Mouse (Mus musculus): ENCODE measurements around the gene Vti1b. TPM values are rescaled to one million over a fixed set of nuclear protein-coding genes. Genes with fewer than 3 reads are reported as not detected.
"Not testable (repeated sequence)": the region's sequence is repeated elsewhere in the genome, so short reads cannot be mapped to it uniquely, and the experiment has no call there.

Vti1b gene
- 90.6 and 98.2 TPM in 2 replicates for polyA plus RNA-seq (2016; fragmentation: Nextera tagmentation; extraction: Ambion mirVana)

- no peaks in the 10 kb centered on the region for H3K27me3 ChIP-seq
- peaks cover 24% of the 10 kb centered on the region for H3K36me3 ChIP-seq
- under 1% methylated on average over 73 of the region's 73 CpGs for WGBS
- H3K9me3 ChIP-seq, result no peaks in the 10 kb centered on the region
- H3K4me2 ChIP-seq (replicated peaks), result peak within 1 kb of the TSS; percentile 62
- ATAC-seq (ENCODE audit: insufficient number of reproducible peaks, insufficient read depth, low FRiP score, low TSS enrichment), result peak; percentile 97
- H3K9ac ChIP-seq, result peak within 1 kb of the TSS; percentile 81
- H3K4me3 ChIP-seq, result peak within 1 kb of the TSS; percentile 91
- H3K27ac ChIP-seq, result peak within 1 kb of the TSS; percentile 86
- H3K4me1 ChIP-seq, result peaks cover 5% of the 10 kb centered on the region
Observed at GRCm38 (mm10) chr12:79172019-79172941, at the start of gene Vti1b. TSS of gene Vti1b (minus strand) at chr12:79172667.

GRCm38 (mm10) chr12:79217511-79217910 lies 45.0 kb upstream of the Vti1b start:
- H3K27ac ChIP-seq, result no peak overlapping the region
- H3K4me2 ChIP-seq (replicated peaks), result no peak overlapping the region
- no peaks in the 10 kb centered on the region for H3K27me3 ChIP-seq
- WGBS, result 71% methylated on average over 5 of the region's 5 CpGs
- no peak overlapping the region for H3K4me3 ChIP-seq
- no peak for ATAC-seq (ENCODE audit: insufficient number of reproducible peaks, insufficient read depth, low FRiP score, low TSS enrichment)
- H3K36me3 ChIP-seq, result no peaks in the 10 kb centered on the region
- no peaks in the 10 kb centered on the region for H3K9me3 ChIP-seq
- no peaks in the 10 kb centered on the region for H3K4me1 ChIP-seq
- H3K9ac ChIP-seq, result no peak overlapping the region

DNA sequence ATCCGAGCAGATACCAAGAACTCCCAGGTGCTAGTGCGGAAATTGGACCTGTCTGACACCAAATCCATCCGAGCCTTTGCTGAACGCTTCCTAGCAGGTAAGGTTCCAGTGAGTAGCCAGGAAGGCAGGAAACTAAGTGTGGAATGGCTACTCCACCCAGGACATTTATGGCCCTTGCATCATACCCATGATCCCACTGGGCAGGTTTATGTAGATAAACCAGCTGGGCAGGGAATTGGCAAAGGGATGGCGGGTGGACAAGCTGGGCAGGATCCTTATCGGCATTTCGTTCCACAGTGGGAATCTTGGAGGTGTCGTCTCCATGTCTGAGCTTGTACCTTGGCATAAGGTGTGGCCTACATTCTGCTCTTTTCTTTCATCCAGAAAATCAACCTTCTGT lies 39.0 kb upstream of the Vti1b start:
- no peak overlapping the region for H3K4me3 ChIP-seq
- WGBS, result 77% methylated on average over 8 of the region's 8 CpGs
- H3K9me3 ChIP-seq, result no peaks in the 10 kb centered on the region
- no peaks in the 10 kb centered on the region for H3K36me3 ChIP-seq
- H3K4me1 ChIP-seq, result no peaks in the 10 kb centered on the region
- ATAC-seq (ENCODE audit: insufficient number of reproducible peaks, insufficient read depth, low FRiP score, low TSS enrichment), result no peak
- no peak overlapping the region for H3K9ac ChIP-seq
- no peak overlapping the region for H3K27ac ChIP-seq
- H3K4me2 ChIP-seq (replicated peaks), result no peak overlapping the region
- no peaks in the 10 kb centered on the region for H3K27me3 ChIP-seq

DNA sequence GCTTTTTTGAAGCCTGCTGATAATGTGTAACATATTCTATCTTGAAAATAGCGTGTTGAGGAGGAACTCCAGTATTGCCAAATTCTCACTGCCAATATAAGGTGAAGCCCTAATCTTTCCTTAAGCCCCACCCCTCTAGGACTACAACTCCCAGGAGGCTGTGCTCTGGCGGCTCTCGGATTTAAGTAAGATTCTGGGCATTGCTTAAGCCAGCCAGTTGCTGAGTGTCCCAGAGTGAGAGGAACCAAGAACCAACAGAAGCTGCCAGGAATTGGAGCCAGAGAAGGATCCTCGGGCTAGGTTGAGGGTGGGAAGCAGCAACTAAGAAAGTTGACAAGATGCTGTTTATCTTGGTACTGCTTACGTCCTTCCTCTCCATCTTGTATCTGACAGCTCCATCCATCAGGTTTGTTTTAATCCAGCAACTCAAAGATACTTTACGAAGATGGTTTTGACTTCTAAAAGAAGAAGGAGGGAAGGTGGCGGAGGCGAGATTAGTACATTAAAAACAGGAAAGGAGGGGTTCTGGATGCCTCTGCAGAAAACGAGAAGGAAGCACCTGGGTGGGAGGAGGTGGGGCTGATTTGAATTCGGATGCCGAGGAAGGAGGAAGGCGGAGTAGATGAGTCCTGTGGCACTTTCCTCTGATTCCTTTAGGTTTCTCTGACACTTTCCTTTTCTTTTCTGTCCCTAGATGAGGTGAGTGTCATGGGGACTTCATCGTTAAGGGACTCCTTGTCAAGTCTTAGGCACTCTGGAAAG lies 36.4 kb upstream of the Vti1b start, which contains the start of gene Rdh12:
Gene Rdh12 (plus strand): TSS at position 212 of the 762 bp plus-strand sequence.
- Histone ChIP-seq H3K9me3 (no peaks in the 10 kb centered on the region), H3K4me2 (replicated peaks) (peak within 1 kb of the TSS; percentile 60), H3K9ac (peak within 1 kb of the TSS; percentile 27; the same call in 1 of the 2 replicates), H3K4me3 (peak within 1 kb of the TSS; percentile 37), H3K4me1 (no peaks in the 10 kb centered on the region), H3K27me3 (no peaks in the 10 kb centered on the region), H3K36me3 (no peaks in the 10 kb centered on the region), H3K27ac (no peak within 1 kb of the TSS)
- no peak for ATAC-seq (ENCODE audit: insufficient number of reproducible peaks, insufficient read depth, low FRiP score, low TSS enrichment)
- 7% methylated on average over 13 of the region's 13 CpGs for WGBS

DNA sequence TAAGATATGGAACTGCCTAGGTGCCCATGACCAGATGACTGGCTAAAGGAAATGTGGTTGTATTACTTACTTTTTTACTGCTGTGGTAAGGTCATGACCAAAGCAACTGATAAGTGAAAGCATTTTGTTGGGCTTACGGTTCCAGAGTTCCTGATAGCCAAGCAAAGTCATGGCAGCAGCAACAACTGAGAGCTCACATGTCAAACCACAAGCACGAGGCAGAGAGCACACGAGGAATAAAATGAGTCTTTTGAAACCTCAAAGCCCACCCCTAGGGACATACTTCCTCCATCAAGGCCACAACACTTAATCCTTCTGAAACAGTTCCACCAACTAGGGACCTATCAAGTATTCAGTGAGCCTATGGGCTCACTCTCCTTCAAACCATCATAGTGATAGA lies 29.4 kb upstream of the Vti1b start:
- H3K4me1 ChIP-seq, result no peaks in the 10 kb centered on the region
- WGBS, result 72% methylated on average over 3 of the region's 3 CpGs
- H3K4me2 ChIP-seq (replicated peaks), result no peak overlapping the region
- ATAC-seq (ENCODE audit: insufficient number of reproducible peaks, insufficient read depth, low FRiP score, low TSS enrichment), result no peak
- H3K9me3 ChIP-seq, result no peaks in the 10 kb centered on the region
- no peaks in the 10 kb centered on the region for H3K36me3 ChIP-seq
- no peak overlapping the region for H3K9ac ChIP-seq
- H3K27me3 ChIP-seq, result no peaks in the 10 kb centered on the region
- no peak overlapping the region for H3K27ac ChIP-seq
- H3K4me3 ChIP-seq, result no peak overlapping the region

DNA sequence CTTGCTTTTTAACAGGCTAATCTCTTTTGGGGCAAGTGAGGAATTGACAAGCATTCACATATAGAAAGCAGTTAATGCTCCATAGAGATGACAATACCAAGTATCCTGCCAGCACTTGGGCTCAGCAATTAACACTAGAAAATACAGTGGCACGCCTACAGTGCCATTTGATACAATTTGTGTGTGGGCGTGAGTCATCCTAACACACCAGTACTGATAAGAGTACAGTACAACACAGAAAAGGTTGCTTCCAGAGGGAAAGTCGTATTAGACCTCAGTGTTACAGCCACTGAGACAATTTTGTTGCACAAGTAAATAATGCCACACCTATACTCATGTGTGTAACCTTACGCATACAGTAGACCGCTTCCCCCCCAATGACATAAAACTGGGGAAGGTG lies 24.6 kb upstream of the Vti1b start:
- no peak overlapping the region for H3K27ac ChIP-seq
- no peaks in the 10 kb centered on the region for H3K4me1 ChIP-seq
- H3K9ac ChIP-seq, result no peak overlapping the region
- 81% methylated on average over 5 of the region's 5 CpGs for WGBS
- H3K36me3 ChIP-seq, result no peaks in the 10 kb centered on the region
- H3K4me3 ChIP-seq, result no peak overlapping the region
- no peak for ATAC-seq (ENCODE audit: insufficient number of reproducible peaks, insufficient read depth, low FRiP score, low TSS enrichment)
- no peak overlapping the region for H3K4me2 ChIP-seq (replicated peaks)
- no peaks in the 10 kb centered on the region for H3K9me3 ChIP-seq
- no peaks in the 10 kb centered on the region for H3K27me3 ChIP-seq

DNA sequence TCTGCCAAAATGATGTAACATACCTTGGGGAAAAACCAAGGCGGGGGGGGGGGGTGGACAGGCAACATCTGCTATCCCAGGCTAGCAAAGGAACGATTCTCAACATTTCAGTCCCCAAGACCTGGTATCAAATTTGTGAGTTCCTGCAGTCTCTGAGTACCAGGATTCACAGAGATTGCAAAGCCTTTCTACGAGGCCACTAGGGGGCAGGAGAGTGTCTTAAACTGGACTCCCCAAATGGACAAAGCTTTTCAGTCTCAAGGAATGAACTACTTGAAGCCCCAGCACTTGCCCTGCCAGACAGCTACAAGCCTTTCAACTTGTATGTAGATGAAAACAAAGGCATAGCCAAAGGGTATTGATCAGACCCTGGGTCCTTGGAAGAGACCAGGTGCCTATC lies 21.0 kb upstream of the Vti1b start:
- no peak overlapping the region for H3K4me2 ChIP-seq (replicated peaks)
- no peaks in the 10 kb centered on the region for H3K27me3 ChIP-seq
- ATAC-seq (ENCODE audit: insufficient number of reproducible peaks, insufficient read depth, low FRiP score, low TSS enrichment), result no peak
- H3K9ac ChIP-seq, result no peak overlapping the region
- H3K27ac ChIP-seq, result no peak overlapping the region
- no peaks in the 10 kb centered on the region for H3K9me3 ChIP-seq
- 0 out of 2 replicates have a peak, but pooled peaks cover under 1% of the 10 kb centered on the region for H3K36me3 ChIP-seq
- H3K4me1 ChIP-seq, result peaks cover 8% of the 10 kb centered on the region
- WGBS, result 7% methylated on average over 3 of the region's 3 CpGs
- H3K4me3 ChIP-seq, result no peak overlapping the region

- no peak for ATAC-seq (ENCODE audit: insufficient number of reproducible peaks, insufficient read depth, low FRiP score, low TSS enrichment)
- WGBS, result 49% methylated on average over 6 of the region's 6 CpGs
Observed at GRCm38 (mm10) chr12:79192193-79192592, 19.7 kb upstream of the Vti1b start, which contains the start of gene Rdh11. TSS of gene Rdh11 (minus strand) at chr12:79192293.

DNA sequence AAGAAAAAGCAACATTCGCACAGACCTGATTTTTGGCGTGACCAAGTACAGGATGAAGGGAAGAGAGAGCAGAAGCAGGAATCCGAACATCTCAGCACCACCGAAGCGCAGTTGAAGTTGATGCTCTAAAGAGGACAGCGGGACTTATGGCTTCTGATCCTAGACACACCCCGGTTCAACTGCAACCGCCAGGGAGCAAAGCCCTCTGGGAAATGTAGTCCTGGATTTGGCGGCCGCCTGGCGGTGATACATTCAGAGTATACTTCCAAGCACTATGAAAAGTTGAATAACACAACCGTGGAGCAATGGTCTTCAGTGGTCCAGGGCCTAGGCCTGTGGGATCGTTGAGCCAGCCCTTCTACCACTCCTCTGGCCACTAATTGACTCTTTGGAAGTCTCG lies 19.2 kb upstream of the Vti1b start:
- no peaks in the 10 kb centered on the region for H3K9me3 ChIP-seq
- H3K27ac ChIP-seq, result peak overlapping the region; percentile 30; the same call in 1 of the 2 replicates
- peak overlapping the region; percentile 59 for H3K9ac ChIP-seq
- peaks cover 16% of the 10 kb centered on the region for H3K36me3 ChIP-seq
- 3% methylated on average over 14 of the region's 14 CpGs for WGBS
- no peaks in the 10 kb centered on the region for H3K27me3 ChIP-seq
- peak overlapping the region; percentile 77 for H3K4me2 ChIP-seq (replicated peaks)
- peak; percentile 79 for ATAC-seq (ENCODE audit: insufficient number of reproducible peaks, insufficient read depth, low FRiP score, low TSS enrichment)
- peaks cover 8% of the 10 kb centered on the region for H3K4me1 ChIP-seq
- H3K4me3 ChIP-seq, result peak overlapping the region; percentile 55

More at GRCm38 (mm10) chr12:79192193-79192592, 19.7 kb upstream of the Vti1b start, which contains the start of gene Rdh11:
- peaks cover 13% of the 10 kb centered on the region for H3K36me3 ChIP-seq
- H3K9ac ChIP-seq, result peak within 1 kb of the TSS; percentile 59
- no peaks in the 10 kb centered on the region for H3K9me3 ChIP-seq
- no peaks in the 10 kb centered on the region for H3K27me3 ChIP-seq
- peak within 1 kb of the TSS; percentile 30; the same call in 1 of the 2 replicates for H3K27ac ChIP-seq
- peak within 1 kb of the TSS; percentile 77 for H3K4me2 ChIP-seq (replicated peaks)
- H3K4me3 ChIP-seq, result peak within 1 kb of the TSS; percentile 55
- H3K4me1 ChIP-seq, result peaks cover 8% of the 10 kb centered on the region

GRCm38 (mm10) chr12:79190931-79191673 lies 18.6 kb upstream of the Vti1b start:
- WGBS, result 0% methylated on average over 18 of the region's 18 CpGs
- ATAC-seq (ENCODE audit: insufficient number of reproducible peaks, insufficient read depth, low FRiP score, low TSS enrichment), result peak; percentile 90
- H3K9ac ChIP-seq, result peak overlapping the region; percentile 59

DNA sequence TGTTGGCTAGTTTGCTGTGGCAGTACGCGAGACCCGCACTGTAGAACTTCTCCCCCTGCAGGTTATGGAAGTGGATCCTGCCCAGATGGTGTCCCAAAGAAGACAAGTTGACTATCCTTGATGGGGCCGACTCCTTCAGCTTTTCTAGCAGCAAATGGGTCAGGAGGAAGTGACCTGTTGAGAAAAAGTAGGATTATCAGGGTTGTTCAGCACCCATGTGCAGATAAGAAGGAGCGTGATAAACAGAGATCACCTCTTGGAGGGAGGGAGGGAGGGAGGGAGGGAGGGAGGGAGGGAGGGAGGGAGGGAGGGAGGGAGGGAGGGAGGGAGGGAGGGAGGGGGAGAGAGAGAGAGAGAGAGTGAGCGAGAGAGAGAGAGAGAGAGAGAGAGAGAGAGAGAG lies 12.7 kb upstream of the Vti1b start:
- ATAC-seq (ENCODE audit: insufficient number of reproducible peaks, insufficient read depth, low FRiP score, low TSS enrichment); H3K4me1 ChIP-seq; H3K4me2 ChIP-seq (replicated peaks); H3K9me3 ChIP-seq; H3K27me3 ChIP-seq; H3K27ac ChIP-seq; H3K9ac ChIP-seq; H3K4me3 ChIP-seq: not testable (repeated sequence)
- peaks cover 70% of the 10 kb centered on the region for H3K36me3 ChIP-seq
- WGBS, result 87% methylated on average over 5 of the region's 6 CpGs

More at GRCm38 (mm10) chr12:79190931-79191673, 18.6 kb upstream of the Vti1b start:
- peaks cover 19% of the 10 kb centered on the region for H3K36me3 ChIP-seq
- H3K27ac ChIP-seq, result peak overlapping the region; percentile 30; the same call in 1 of the 2 replicates
- H3K4me1 ChIP-seq, result peaks cover 8% of the 10 kb centered on the region
- no peaks in the 10 kb centered on the region for H3K27me3 ChIP-seq
- peak overlapping the region; percentile 55 for H3K4me3 ChIP-seq
- H3K4me2 ChIP-seq (replicated peaks), result peak overlapping the region; percentile 77
- H3K9me3 ChIP-seq, result no peaks in the 10 kb centered on the region
